Mouse (Mus musculus) megakaryocyte-erythroid progenitor cell, adult 5 weeks (primary cell): ENCODE results near the gene Ifna15. TPM values are rescaled to one million over a fixed set of nuclear protein-coding genes. Genes with fewer than 3 reads are reported as not detected.

Experiments
- polyA plus RNA-seq: library from polyadenylated mRNA; stranded (reverse); fragments of >175 nt; gene quantifications from 2 replicates; pipeline ENCODE4 v1.2.3, GENCODE M21; 2012

Ifna15 gene
- not detected in 2 replicates for polyA plus RNA-seq

DNA sequence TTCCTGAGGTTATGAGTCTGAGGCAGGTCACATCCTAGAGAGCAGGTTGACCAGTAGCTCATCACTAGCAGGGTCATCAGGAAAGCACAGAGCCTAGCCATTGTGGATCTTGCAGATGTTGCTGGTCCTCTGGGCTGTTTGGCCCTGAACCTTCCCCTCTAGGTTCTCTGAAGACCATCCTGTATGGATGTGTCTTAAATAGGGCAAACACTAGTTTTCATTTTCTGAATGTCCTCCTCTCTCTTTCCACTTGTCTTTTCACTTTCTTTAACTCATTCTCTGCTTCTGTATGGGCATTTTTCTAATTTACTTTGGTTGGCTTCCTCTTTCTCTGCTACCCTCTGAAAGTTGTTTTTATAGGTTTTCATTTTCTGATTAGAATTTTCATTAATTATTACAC, at the start of gene Ifna15:
TSS of gene Ifna15 (minus strand) at position 101 of the 400 bp plus-strand sequence.

GRCm38 (mm10) chr4:88603276-88603675, 45.2 kb upstream of the Ifna15 start, which contains the start of gene Ifna12:
TSS of gene Ifna12 (minus strand) at chr4:88603376.

DNA sequence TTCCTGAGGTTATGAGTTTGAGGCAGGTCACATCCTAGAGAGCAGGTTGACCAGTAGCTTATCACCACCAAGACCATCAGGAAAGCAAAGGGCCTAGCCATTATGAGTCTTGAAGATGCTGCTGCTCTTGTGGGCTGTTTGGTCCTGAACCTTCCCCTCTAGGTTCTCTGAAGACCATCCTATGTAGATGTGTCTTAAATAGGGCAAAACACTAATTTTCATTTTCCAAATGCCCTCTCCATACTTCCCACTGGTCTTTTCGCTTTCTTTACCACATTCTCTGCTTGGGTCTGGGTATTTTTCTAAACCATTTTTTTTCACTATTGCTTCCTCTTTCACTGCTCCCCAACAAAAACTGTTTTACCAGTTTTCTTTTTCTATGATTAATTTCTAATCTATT, 34.2 kb upstream of the Ifna15 start, which contains the start of gene Ifna9:
TSS of gene Ifna9 (minus strand) at position 101 of the 400 bp plus-strand sequence.

GRCm38 (mm10) chr4:88571698-88572097, 13.7 kb upstream of the Ifna15 start, which contains the start of gene Ifna14:
TSS of gene Ifna14 (minus strand) at chr4:88571798.

DNA sequence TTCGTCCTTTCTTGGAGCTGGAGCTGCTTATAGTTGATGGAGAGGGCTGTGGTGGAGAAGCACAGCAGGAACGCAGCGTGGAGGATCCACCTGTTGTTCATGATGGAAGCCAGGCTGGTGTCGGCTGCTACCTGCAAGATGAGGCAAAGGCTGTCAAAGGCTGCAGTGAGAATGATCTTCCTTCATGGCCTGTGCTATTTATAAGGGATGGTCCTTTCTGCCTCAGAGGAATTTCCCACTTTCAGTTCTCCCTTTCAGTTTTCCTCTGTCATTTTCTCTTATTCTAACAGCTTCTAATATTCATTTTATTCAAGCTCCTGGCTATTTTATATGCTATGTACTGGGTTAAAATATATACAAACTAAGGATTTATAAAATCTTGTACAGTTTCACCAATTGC, 35.4 kb downstream of the Ifna15 start, which contains the start of gene Ifnb1:
TSS of gene Ifnb1 (minus strand) at position 101 of the 400 bp plus-strand sequence.

Other genes starting within 250 kb of the Ifna15 start
- gene Hacd4, start 119.3 kb downstream of the Ifna15 start, polyA plus RNA-seq, result 0.31 and 0.44 TPM in 2 replicates
- gene Ifnb1, start 35.5 kb downstream of the Ifna15 start, polyA plus RNA-seq, result not detected in 2 replicates
- not detected in 2 replicates for gene Ifna14, start 13.6 kb upstream of the Ifna15 start, polyA plus RNA-seq
- gene Ifna9, start 34.1 kb upstream of the Ifna15 start, polyA plus RNA-seq, result not detected in 2 replicates
- not detected in 2 replicates for gene Ifna12, start 45.1 kb upstream of the Ifna15 start, polyA plus RNA-seq
- not detected in 2 replicates for gene C87499, start 76.2 kb upstream of the Ifna15 start, polyA plus RNA-seq
- not detected in 2 replicates for gene Ifna13, start 86.2 kb upstream of the Ifna15 start, polyA plus RNA-seq
- gene Ifna16, start 118.7 kb upstream of the Ifna15 start, polyA plus RNA-seq, result not detected in 2 replicates
- gene Ifna2, start 125.7 kb upstream of the Ifna15 start, polyA plus RNA-seq, result not detected in 2 replicates
- not detected in 2 replicates for gene Ifnab, start 133.1 kb upstream of the Ifna15 start, polyA plus RNA-seq
- gene Gm26566, start 163.6 kb upstream of the Ifna15 start, polyA plus RNA-seq, result 1.2 and 1.3 TPM in 2 replicates
- 6.6 and 7.6 TPM in 2 replicates for gene Klhl9, start 164.2 kb upstream of the Ifna15 start, polyA plus RNA-seq
- not detected in 2 replicates for gene Gm13271, start 196.6 kb upstream of the Ifna15 start, polyA plus RNA-seq
- 0.12 and 0.13 TPM in 2 replicates for gene Gm13283, start 201.9 kb upstream of the Ifna15 start, polyA plus RNA-seq
- not detected in 2 replicates for gene Gm13290, start 215.6 kb upstream of the Ifna15 start, polyA plus RNA-seq
- not detected in 2 replicates for gene Gm13289, start 218.7 kb upstream of the Ifna15 start, polyA plus RNA-seq
- gene Gm13272, start 221.6 kb upstream of the Ifna15 start, polyA plus RNA-seq, result not detected in 2 replicates
- not detected in 2 replicates for gene Ifnz, start 223.9 kb upstream of the Ifna15 start, polyA plus RNA-seq
- gene Gm13276, start 227.5 kb upstream of the Ifna15 start, polyA plus RNA-seq, result not detected in 2 replicates
- not detected in 2 replicates for gene Gm13277, start 230.4 kb upstream of the Ifna15 start, polyA plus RNA-seq
- gene Gm13278, start 233.3 kb upstream of the Ifna15 start, polyA plus RNA-seq, result not detected in 2 replicates
- not detected in 2 replicates for gene Gm13275, start 236.2 kb upstream of the Ifna15 start, polyA plus RNA-seq
- not detected in 2 replicates for gene Gm13279, start 239.2 kb upstream of the Ifna15 start, polyA plus RNA-seq
- gene Gm13285, start 241.4 kb upstream of the Ifna15 start, polyA plus RNA-seq, result not detected in 2 replicates
- not detected in 2 replicates for gene Gm13287, start 245.0 kb upstream of the Ifna15 start, polyA plus RNA-seq
- gene Gm13288, start 247.3 kb upstream of the Ifna15 start, polyA plus RNA-seq, result 0.06 and 0.09 TPM in 2 replicates